9 mouse cellular contexts compared by ENCODE assay signal in the genomic region with DNA sequence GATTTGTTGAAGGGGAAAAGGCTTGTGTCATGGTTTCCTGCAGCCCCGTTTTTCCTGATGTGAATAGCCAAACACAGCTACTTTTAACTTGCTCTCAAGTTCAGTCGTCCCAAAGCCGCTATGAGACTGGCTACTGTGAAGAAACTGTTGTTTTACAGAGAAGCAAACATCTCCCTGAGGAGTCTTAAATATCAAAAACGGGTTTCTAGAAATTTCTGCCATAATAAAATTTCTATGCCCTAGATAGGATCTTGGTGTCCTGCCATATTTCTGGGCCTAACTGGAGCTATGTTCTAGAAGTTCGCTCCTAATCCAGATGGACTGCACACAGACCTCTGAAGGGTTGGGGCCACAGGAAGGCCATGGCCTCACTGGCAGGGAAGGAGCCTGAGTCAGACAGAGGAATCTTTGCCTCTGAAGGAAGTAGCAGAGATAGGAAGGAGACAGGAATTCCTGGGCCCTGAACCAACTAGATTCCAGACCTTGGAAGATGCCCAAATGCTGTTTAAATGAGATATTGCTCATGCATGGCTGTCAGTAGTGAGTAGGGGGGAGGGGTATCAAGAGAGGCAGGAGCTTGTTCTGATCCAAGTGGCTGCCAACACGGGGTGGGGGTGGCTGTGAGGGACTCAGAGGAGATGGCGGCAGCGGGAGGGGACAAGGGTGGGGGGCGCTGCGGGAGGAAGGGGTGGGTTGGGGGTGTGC. TPM values are rescaled to one million over a fixed set of nuclear protein-coding genes. Genes with fewer than 3 reads are reported as not detected.
A peak's percentile ranks its signal among the peaks of the same experiment; 100 is the strongest.
DNase-seq lines count a peak whose midpoint lies in the region; ATAC-seq and TF ChIP-seq lines count a peak whose summit lies in the region.
"Had no signal": no experiment of that assay in that cellular context is flagged by ENCODE, and none has a peak within 500 bp of the region (broad histone marks: within the 10 kb centered on the region; RNA-seq: fewer than 3 reads in every experiment).

No protein-coding gene starts in this region.

- H3K36me3 ChIP-seq in forebrain, embryonic 10.5 days (replicated peaks): peaks cover 3% of the 10 kb centered on the region; the same call in 1 of the 2 replicates
- no peaks in the 10 kb centered on the region for H3K36me3 ChIP-seq in heart, postnatal 0 days (replicated peaks; ENCODE audit: control insufficient read depth, insufficient read depth, low read length)

- no peak overlapping the region for H3K9ac ChIP-seq in heart, postnatal 0 days (replicated peaks; ENCODE audit: low read depth, low read length)

- H3K4me3 ChIP-seq in forebrain, embryonic 10.5 days: no peak overlapping the region
- H3K4me3 ChIP-seq in heart, postnatal 0 days (ENCODE audit: low read depth, low read length): 0 out of 2 replicates have a peak overlapping the region, but pooled peaks have one; percentile 6

- H3K4me1 ChIP-seq in forebrain, embryonic 10.5 days: peaks cover 59% of the 10 kb centered on the region
- peaks cover 54% of the 10 kb centered on the region for H3K4me1 ChIP-seq in heart, postnatal 0 days (ENCODE audit: control insufficient read depth, insufficient read depth)

- no peaks in the 10 kb centered on the region for H3K9me3 ChIP-seq in forebrain, embryonic 10.5 days
- H3K9me3 ChIP-seq in heart, postnatal 0 days (replicated peaks; ENCODE audit: control insufficient read depth, low read length): no peaks in the 10 kb centered on the region

- H3K4me2 ChIP-seq in heart, postnatal 0 days (ENCODE audit: low read depth, low read length): peak overlapping the region; percentile 50

- no peak for TF ChIP-seq CTCF in heart, postnatal 0 days (IDR thresholded peaks at IDR 0.05; ENCODE audit: low read depth)

- DNase-seq in layer of hippocampus, adult 11-12 months (ENCODE audit: low spot score): peak; percentile 22
- DNase-seq in layer of hippocampus, adult 8-10 months (ENCODE audit: low spot score in 2 of 2): no peak
- no peak for DNase-seq in forebrain, embryonic 10.5 days (ENCODE audit: extremely low spot score, low spot score)
- peak; percentile 88 for DNase-seq in heart, postnatal 0 days (ENCODE audit: low spot score)
- DNase-seq in kidney, postnatal 25 days: peak; percentile 75 to 88
- peak; percentile 65 to 81 for DNase-seq in lung, postnatal 4 days
- DNase-seq in urinary bladder, postnatal 4 days (ENCODE audit: low spot score in 2 of 2): peak; percentile 70 to 78
- no peak for DNase-seq in embryo, embryonic 10.5 days (ENCODE audit: low spot score)

- 61% methylated on average over 10 of the region's 10 CpGs for WGBS in forebrain, embryonic 10.5 days
- 20% methylated on average over 10 of the region's 10 CpGs for WGBS in heart, postnatal 0 days

- ATAC-seq in heart, postnatal 0 days (ENCODE audit: insufficient read depth, low read depth): peak; percentile 65

- peak overlapping the region; percentile 88 for H3K27ac ChIP-seq in forebrain, embryonic 10.5 days
- peak overlapping the region; percentile 88 for H3K27ac ChIP-seq in heart, postnatal 0 days (ENCODE audit: low read depth)

- peak; percentile 82 for TF ChIP-seq EP300 in heart, postnatal 0 days (IDR thresholded peaks at IDR 0.05; ENCODE audit: low read depth)

- no peaks in the 10 kb centered on the region for H3K27me3 ChIP-seq in forebrain, embryonic 10.5 days (ENCODE audit: poor library complexity, severe bottlenecking)
- H3K27me3 ChIP-seq in heart, postnatal 0 days (ENCODE audit: control insufficient read depth, insufficient read depth, low read length): no peaks in the 10 kb centered on the region

RNA-seq across cellular contexts. Expression of a gene that starts 31.3 kb away (rescaled TPM):
- 10 to 100 TPM; 11.3 to 16.7 (median 15.4) TPM for total RNA-seq in layer of hippocampus, adult 8-10 months (2022)
- polyA plus RNA-seq in forebrain, embryonic 10.5 days (2016; fragmentation: Nextera tagmentation; extraction: Ambion mirVana): 1.2 and 1.4 TPM in 2 replicates
- 4.2 and 9.0 TPM in 2 replicates for total RNA-seq in heart, postnatal 0 days (2014; rRNA removed; ENCODE audit: low replicate concordance)
- 3.9 and 4.1 TPM in 2 replicates for polyA plus RNA-seq in heart, postnatal 0 days (2015; fragmentation: Nextera tagmentation; extraction: Ambion mirVana)
- total RNA-seq: common myeloid progenitor, adult 5-6 weeks had no signal

RNA-seq across cellular contexts. Expression of a gene that starts 39.6 kb away (rescaled TPM):
- total RNA-seq in layer of hippocampus, adult 8-10 months (2022): under 1 TPM in 1 of 4 experiments, not detected in 3; 0.34 TPM
- polyA plus RNA-seq in forebrain, embryonic 10.5 days (2016; fragmentation: Nextera tagmentation; extraction: Ambion mirVana): not detected in 2 replicates
- total RNA-seq in heart, postnatal 0 days (2014; rRNA removed; ENCODE audit: low replicate concordance): not detected in 2 replicates
- not detected in 2 replicates for polyA plus RNA-seq in heart, postnatal 0 days (2015; fragmentation: Nextera tagmentation; extraction: Ambion mirVana)
- total RNA-seq: common myeloid progenitor, adult 5-6 weeks had no signal

Comparison
In these comparisons a context has a peak if more than half of its experiments do, and no peak if none do; other contexts are left out.
1. DNase-seq: peak in layer of hippocampus, adult 11-12 months (single experiment), heart, postnatal 0 days (single experiment), kidney, postnatal 25 days (2 of 2), lung, postnatal 4 days (2 of 2) and urinary bladder, postnatal 4 days (2 of 2); none in layer of hippocampus, adult 8-10 months (0 of 2), forebrain, embryonic 10.5 days (single experiment) and embryo, embryonic 10.5 days (single experiment).